Mouse (Mus musculus): ENCODE results near the gene Glycam1.

DNA sequence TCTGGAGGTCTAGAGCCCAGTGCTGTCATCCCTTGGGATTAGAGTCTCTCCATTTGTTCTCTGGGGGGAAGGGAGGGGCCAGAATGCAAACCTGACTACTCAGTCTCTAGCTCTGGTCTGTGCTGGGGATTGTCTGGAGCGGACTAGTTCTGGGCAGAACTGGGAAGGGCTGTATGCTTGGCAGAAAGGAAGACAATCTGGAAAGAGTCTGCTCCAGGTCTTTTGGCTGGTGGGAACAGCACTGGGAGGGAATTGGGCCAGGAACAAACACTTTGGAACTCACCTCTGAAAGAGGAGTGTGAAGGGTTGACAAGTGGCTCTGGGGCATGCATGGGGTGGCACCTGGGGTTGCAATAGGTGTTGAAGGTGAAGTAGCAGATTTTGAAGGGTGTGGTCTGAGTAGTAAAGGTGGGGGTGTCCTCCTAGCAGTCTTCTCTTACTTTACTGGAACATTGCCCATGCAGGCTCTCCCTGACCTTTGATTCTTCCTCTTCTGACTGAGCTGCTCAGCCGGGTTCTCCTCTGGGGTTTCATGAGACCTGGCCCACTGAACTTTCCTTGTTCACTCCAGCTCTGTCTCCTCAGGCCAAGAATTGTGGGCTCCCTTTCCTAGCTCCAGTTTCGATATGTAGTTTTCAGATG lies 42.3 kb downstream of the Glycam1 start:
- no peak for TF ChIP-seq CTCF (IDR thresholded peaks at IDR 0.05; ENCODE audit: extremely low read depth, insufficient read depth, low read length)
- no peak for TF ChIP-seq POLR2A (IDR thresholded peaks at IDR 0.05; ENCODE audit: extremely low read depth, insufficient read depth, low read length)

Data from cortical plate, adult 2 months (tissue).